Mouse (Mus musculus): ENCODE measurements around the gene Auts2. TPM values are rescaled to one million over a fixed set of nuclear protein-coding genes. Genes with fewer than 3 reads are reported as not detected.

Gene Auts2
- polyA plus RNA-seq, 1 experiment = 9.2 TPM

DNA sequence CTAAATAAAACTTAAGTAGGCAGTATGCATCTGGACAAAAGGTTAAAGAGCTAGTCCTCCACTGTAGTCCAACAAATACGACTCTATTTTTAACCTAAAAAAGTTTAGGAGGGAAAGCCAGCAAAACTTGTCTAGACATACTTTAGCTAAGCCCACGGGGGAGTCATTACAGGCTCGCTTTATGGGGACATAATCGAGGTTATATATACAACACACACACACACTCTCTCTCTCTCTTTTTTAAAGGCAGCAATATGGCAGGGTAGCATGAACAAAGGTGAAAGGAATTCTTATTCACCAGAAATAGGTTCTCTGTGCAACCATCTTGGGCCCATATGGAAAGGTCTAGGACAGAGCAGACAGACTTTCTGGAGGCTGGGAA lies 911.2 kb downstream of the Auts2 start:
- no peak for TF ChIP-seq POLR2A (IDR thresholded peaks at IDR 0.05; ENCODE audit: low read depth, low read length)
- TF ChIP-seq CTCF (conservative IDR thresholded peaks at IDR 0.05; ENCODE audit: insufficient read depth, insufficient read length, low read depth, low read length) = no peak
- Histone ChIP-seq H3K4me1 (ENCODE audit: control insufficient read depth, insufficient read depth, low read length) (peaks cover 20% of the 10 kb centered on the region), H3K27me3 (replicated peaks; ENCODE audit: control insufficient read depth, insufficient read depth, low read length) (no peaks in the 10 kb centered on the region), H3K4me3 (ENCODE audit: insufficient read depth, low read depth, low read length) (no peak overlapping the region), H3K36me3 (ENCODE audit: control insufficient read depth, insufficient read depth, low read length) (no peaks in the 10 kb centered on the region), H3K27ac (ENCODE audit: insufficient read depth, low read depth, low read length) (peak overlapping the region; percentile 69)
- no peak for DNase-seq
- 40% methylated on average over 4 of the region's 4 CpGs for WGBS

DNA sequence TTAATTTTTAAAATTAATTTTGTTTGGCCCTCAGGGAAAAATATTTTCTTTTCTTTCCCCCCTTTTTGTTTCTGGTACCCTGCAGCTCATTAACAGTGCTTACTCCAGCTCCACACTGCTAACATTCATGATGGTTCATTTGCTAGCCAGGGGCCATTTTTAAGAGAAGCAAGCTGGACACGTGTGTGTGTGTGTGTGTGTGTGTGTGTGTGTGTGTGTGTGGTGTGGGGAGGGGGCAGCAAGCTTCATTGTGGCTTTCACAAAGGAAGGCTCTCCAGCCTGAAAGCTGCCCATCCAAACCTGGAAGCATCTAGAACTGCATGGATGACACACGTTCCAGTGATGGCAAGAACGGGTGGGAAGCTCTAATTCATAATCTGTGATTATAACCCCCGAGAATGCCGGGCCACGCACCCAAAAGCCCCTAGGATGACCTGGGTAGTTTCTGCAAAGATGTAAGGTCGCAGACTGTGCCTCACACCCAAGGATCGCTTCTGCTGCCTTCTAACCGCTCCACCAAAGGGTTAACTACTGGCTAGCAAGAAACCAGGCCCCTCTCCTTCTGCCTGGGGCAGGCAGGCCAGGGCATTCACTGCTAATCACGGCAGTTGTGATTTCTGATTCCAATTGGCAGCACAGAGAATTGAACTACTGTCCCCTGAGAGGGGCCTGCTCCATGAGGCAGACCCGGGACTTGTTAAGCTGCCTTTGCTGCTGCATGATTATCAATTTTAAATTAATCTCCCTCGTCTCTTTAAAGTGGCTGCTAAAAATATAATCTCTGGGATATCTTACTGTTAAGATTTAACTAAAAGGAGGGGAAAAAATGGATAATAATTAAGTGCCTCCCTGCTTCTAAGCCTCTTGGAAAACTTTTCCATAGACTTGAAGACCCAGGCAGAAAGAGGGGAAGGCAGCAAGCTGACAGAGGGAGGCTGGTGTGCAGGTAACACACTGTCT lies 911.8 kb downstream of the Auts2 start:
- no peak for TF ChIP-seq POLR2A (IDR thresholded peaks at IDR 0.05; ENCODE audit: low read depth, low read length)
- H3K4me1 ChIP-seq (ENCODE audit: control insufficient read depth, insufficient read depth, low read length) = peaks cover 20% of the 10 kb centered on the region
- no peak overlapping the region for H3K4me3 ChIP-seq (ENCODE audit: insufficient read depth, low read depth, low read length)
- H3K27me3 ChIP-seq (replicated peaks; ENCODE audit: control insufficient read depth, insufficient read depth, low read length) = no peaks in the 10 kb centered on the region
- WGBS = 55% methylated on average over 12 of the region's 12 CpGs
- DNase-seq = peak; percentile 52
- no peaks in the 10 kb centered on the region for H3K36me3 ChIP-seq (ENCODE audit: control insufficient read depth, insufficient read depth, low read length)
- H3K27ac ChIP-seq (ENCODE audit: insufficient read depth, low read depth, low read length) = peak overlapping the region; percentile 69

DNA sequence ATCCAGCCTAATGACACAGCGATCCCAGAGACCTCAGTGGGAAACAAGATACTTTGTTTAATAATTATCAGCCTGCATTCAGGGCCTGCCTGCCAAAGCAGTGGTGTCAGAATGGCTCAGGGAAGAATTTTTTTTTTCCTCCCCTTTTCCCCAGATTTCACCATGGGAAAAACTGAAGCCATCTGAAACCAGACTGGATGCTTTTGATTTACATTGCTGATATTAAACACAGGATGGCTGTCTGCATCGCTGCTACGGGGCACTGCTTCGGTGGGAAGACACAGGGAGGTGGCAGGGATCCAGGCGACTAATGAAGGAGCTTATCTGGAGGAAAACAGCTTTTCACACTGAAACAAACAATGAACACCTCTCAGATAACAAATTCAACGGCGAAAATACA lies 912.6 kb downstream of the Auts2 start:
- no peaks in the 10 kb centered on the region for H3K36me3 ChIP-seq (ENCODE audit: control insufficient read depth, insufficient read depth, low read length)
- peak overlapping the region; percentile 40; the same call in 1 of the 2 replicates for H3K27ac ChIP-seq (ENCODE audit: insufficient read depth, low read depth, low read length)
- H3K4me1 ChIP-seq (ENCODE audit: control insufficient read depth, insufficient read depth, low read length) = peaks cover 20% of the 10 kb centered on the region
- TF ChIP-seq CTCF (conservative IDR thresholded peaks at IDR 0.05; ENCODE audit: insufficient read depth, insufficient read length, low read depth, low read length) (no peak), POLR2A (IDR thresholded peaks at IDR 0.05; ENCODE audit: low read depth, low read length) (no peak)
- DNase-seq = peak; percentile 63
- H3K4me3 ChIP-seq (ENCODE audit: insufficient read depth, low read depth, low read length) = no peak overlapping the region
- no peaks in the 10 kb centered on the region for H3K27me3 ChIP-seq (replicated peaks; ENCODE audit: control insufficient read depth, insufficient read depth, low read length)
- 35% methylated on average over 7 of the region's 7 CpGs for WGBS

DNA sequence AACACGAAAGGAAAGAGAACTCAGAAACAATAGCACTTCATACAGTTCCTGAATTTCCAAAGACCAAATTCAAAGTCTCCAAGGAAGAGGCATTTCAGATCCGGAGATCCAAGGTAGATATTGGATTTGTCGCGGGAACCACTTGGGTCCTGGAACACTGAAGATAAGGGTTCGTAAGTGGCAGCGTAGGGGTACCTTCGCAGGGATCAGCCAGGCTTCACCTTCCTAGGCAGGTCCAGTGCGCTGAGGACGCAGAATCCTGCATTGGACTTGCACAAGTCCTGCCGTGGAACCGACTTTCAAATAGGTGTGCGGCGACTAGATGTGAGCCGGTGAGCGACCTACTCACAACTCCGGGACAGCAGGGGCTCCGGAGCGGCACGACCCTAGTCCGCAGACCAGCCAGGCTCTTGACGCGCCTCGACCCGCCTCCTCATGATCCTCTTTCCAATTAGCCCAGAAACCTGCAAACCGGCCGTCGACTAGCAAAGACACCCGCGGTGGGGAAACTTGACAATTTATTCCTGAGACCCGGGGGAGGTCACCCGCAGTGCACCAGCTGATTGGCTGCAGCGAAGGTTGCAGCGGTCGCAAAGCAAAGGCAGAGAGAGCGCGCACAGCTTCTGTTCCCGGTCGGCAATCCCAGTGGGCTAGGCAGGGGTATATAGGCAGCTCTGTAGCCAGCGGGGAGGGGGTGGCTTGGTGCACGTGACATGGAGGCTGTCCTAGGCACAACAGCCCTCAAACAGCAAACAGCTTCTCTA lies 926.8 kb downstream of the Auts2 start:
- DNase-seq = peak; percentile 65
- TF ChIP-seq CTCF (conservative IDR thresholded peaks at IDR 0.05; ENCODE audit: insufficient read depth, insufficient read length, low read depth, low read length) = no peak
- TF ChIP-seq POLR2A (IDR thresholded peaks at IDR 0.05; ENCODE audit: low read depth, low read length) = no peak
- Histone ChIP-seq H3K27me3 (replicated peaks; ENCODE audit: control insufficient read depth, insufficient read depth, low read length) (no peaks in the 10 kb centered on the region), H3K36me3 (ENCODE audit: control insufficient read depth, insufficient read depth, low read length) (no peaks in the 10 kb centered on the region), H3K4me1 (ENCODE audit: control insufficient read depth, insufficient read depth, low read length) (no peaks in the 10 kb centered on the region), H3K4me3 (ENCODE audit: insufficient read depth, low read depth, low read length) (peak overlapping the region; percentile 58), H3K27ac (ENCODE audit: insufficient read depth, low read depth, low read length) (no peak overlapping the region)
- WGBS = 9% methylated on average over 40 of the region's 40 CpGs

DNA sequence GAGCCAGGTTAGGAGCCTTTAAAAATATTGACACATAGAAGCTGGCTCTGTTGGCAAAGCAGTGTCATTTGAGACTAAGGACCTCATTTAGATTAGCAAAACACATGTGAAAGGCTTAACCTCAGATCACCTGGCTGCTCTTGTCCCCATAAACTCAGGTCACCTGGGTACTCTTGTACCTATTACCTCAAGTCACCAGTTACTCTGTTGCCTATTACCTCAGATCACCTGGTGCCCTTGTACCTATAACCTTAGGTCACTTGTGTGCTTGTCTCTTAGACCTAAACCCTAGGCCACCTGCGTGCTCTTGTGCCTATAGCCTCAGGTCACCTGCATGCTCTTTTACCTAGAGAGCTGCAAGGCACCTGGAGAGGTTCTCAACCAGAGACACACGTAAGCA lies 928.9 kb downstream of the Auts2 start:
- no peaks in the 10 kb centered on the region for H3K27me3 ChIP-seq (replicated peaks; ENCODE audit: control insufficient read depth, insufficient read depth, low read length)
- peak overlapping the region; percentile 23; the same call in 1 of the 2 replicates for H3K4me3 ChIP-seq (ENCODE audit: insufficient read depth, low read depth, low read length)
- TF ChIP-seq POLR2A (IDR thresholded peaks at IDR 0.05; ENCODE audit: low read depth, low read length) = no peak
- TF ChIP-seq CTCF (conservative IDR thresholded peaks at IDR 0.05; ENCODE audit: insufficient read depth, insufficient read length, low read depth, low read length) = no peak
- H3K27ac ChIP-seq (ENCODE audit: insufficient read depth, low read depth, low read length) = no peak overlapping the region
- H3K4me1 ChIP-seq (ENCODE audit: control insufficient read depth, insufficient read depth, low read length) = 0 out of 2 replicates have a peak, but pooled peaks cover 3% of the 10 kb centered on the region
- 78% methylated on average over 2 of the region's 2 CpGs for WGBS
- H3K36me3 ChIP-seq (ENCODE audit: control insufficient read depth, insufficient read depth, low read length) = no peaks in the 10 kb centered on the region
- peak; percentile 12 for DNase-seq

DNA sequence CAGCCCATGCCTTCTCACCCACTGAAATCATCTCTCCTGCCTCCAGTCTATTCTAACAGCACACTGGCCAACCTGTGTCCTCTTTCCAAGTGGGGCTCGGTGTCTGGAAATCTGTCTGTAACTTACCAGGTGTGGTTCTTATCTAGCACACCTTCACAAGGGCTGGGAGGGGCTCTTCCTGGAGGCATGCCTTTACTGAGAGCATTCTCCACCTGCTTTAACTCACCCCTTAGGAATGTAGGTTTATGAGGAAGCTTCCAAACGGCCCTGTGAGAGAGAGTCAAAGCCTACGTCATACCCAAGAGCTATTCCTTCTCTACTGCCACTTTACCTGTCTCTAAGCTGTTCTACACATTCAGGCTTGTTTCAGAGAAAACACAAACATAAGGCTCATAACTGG lies 929.8 kb downstream of the Auts2 start:
- Histone ChIP-seq H3K27ac (ENCODE audit: insufficient read depth, low read depth, low read length) (no peak overlapping the region), H3K27me3 (replicated peaks; ENCODE audit: control insufficient read depth, insufficient read depth, low read length) (no peaks in the 10 kb centered on the region), H3K4me1 (ENCODE audit: control insufficient read depth, insufficient read depth, low read length) (0 out of 2 replicates have a peak, but pooled peaks cover 3% of the 10 kb centered on the region), H3K4me3 (ENCODE audit: insufficient read depth, low read depth, low read length) (no peak overlapping the region), H3K36me3 (ENCODE audit: control insufficient read depth, insufficient read depth, low read length) (no peaks in the 10 kb centered on the region)
- DNase-seq = no peak
- WGBS = 60% methylated on average over 3 of the region's 3 CpGs
- TF ChIP-seq POLR2A (IDR thresholded peaks at IDR 0.05; ENCODE audit: low read depth, low read length) = no peak

DNA sequence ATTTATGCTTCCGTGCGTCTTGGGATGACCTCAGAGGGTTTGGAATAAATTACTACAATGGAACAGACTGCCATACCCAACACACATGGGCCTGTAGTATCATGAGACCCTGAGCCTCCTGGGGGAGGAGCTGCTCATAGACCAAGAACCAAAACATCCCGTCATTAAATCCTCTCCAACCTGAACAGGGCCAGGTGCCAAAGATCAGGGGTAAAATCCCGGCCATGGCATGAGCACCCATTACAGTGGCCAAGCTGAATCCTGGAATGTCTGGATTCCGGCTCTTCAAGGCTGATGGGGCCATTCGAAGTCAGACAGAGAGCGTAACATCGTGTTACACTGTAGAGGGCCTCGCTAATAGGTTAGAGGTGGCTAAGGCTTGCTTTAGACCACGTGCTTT lies 932.4 kb downstream of the Auts2 start:
- WGBS = 49% methylated on average over 10 of the region's 10 CpGs
- TF ChIP-seq CTCF (conservative IDR thresholded peaks at IDR 0.05; ENCODE audit: insufficient read depth, insufficient read length, low read depth, low read length) = no peak
- TF ChIP-seq POLR2A (IDR thresholded peaks at IDR 0.05; ENCODE audit: low read depth, low read length) = no peak
- H3K27me3 ChIP-seq (replicated peaks; ENCODE audit: control insufficient read depth, insufficient read depth, low read length) = no peaks in the 10 kb centered on the region
- peak; percentile 58 for DNase-seq
- no peak overlapping the region for H3K27ac ChIP-seq (ENCODE audit: insufficient read depth, low read depth, low read length)
- no peaks in the 10 kb centered on the region for H3K36me3 ChIP-seq (ENCODE audit: control insufficient read depth, insufficient read depth, low read length)
- no peak overlapping the region for H3K4me3 ChIP-seq (ENCODE audit: insufficient read depth, low read depth, low read length)
- 0 out of 2 replicates have a peak, but pooled peaks cover 3% of the 10 kb centered on the region for H3K4me1 ChIP-seq (ENCODE audit: control insufficient read depth, insufficient read depth, low read length)

Data from kidney, adult 2 months (tissue).